Mouse (Mus musculus) natural killer cell, adult 2 months (primary cell): ENCODE results near the gene Trhr2.
A peak's percentile ranks its signal among the peaks of the same experiment; 100 is the strongest.

Experiments used
- DNase-seq, 2 experiments: peaks; one replicate each; pipeline ENCODE4 v3.0.0; 2022; ENCODE audit warnings: low spot score in 2 of 2

Trhr2 gene

GRCm38 (mm10) chr8:122360696-122361416 is at the start of gene Trhr2:
Gene Trhr2 (minus strand): TSS chr8:122360746.
- DNase-seq: no peak

- no peak for DNase-seq
Measured at GRCm38 (mm10) chr8:122407678-122408077, 47.1 kb upstream of the Trhr2 start.

- DNase-seq: no peak
Measured at GRCm38 (mm10) chr8:122405146-122405805, 44.7 kb upstream of the Trhr2 start.

GRCm38 (mm10) chr8:122398186-122398585 is 37.6 kb upstream of the Trhr2 start:
- no peak for DNase-seq

GRCm38 (mm10) chr8:122395291-122395690 is 34.7 kb upstream of the Trhr2 start:
- DNase-seq: no peak

GRCm38 (mm10) chr8:122393717-122394116 is 33.2 kb upstream of the Trhr2 start:
- DNase-seq: no peak

GRCm38 (mm10) chr8:122390758-122391157 is 30.2 kb upstream of the Trhr2 start:
- no peak for DNase-seq

GRCm38 (mm10) chr8:122389357-122389756 is 28.8 kb upstream of the Trhr2 start:
- DNase-seq: no peak

- no peak for DNase-seq
Measured at GRCm38 (mm10) chr8:122383039-122383438, 22.5 kb upstream of the Trhr2 start.

GRCm38 (mm10) chr8:122376365-122377231 is 16.1 kb upstream of the Trhr2 start, which contains the start of gene Zc3h18:
Gene Zc3h18 (plus strand): TSS chr8:122376609.
- peak; percentile 97 to 98 for DNase-seq

GRCm38 (mm10) chr8:122375751-122376364 is 15.3 kb upstream of the Trhr2 start:
- no peak for DNase-seq

GRCm38 (mm10) chr8:122375320-122375719 is 14.8 kb upstream of the Trhr2 start:
- DNase-seq: no peak

GRCm38 (mm10) chr8:122371706-122372105 is 11.2 kb upstream of the Trhr2 start:
- DNase-seq: no peak

GRCm38 (mm10) chr8:122369665-122370064 is 9.1 kb upstream of the Trhr2 start:
- DNase-seq: peak; percentile 52 to 61

- DNase-seq: no peak
Measured at GRCm38 (mm10) chr8:122368494-122368893, 7.9 kb upstream of the Trhr2 start.

GRCm38 (mm10) chr8:122362967-122363366 is 2.4 kb upstream of the Trhr2 start:
- no peak for DNase-seq

- no peak for DNase-seq
Measured at GRCm38 (mm10) chr8:122362271-122362670, 1.7 kb upstream of the Trhr2 start.

GRCm38 (mm10) chr8:122359111-122359775 is 1.3 kb downstream of the Trhr2 start:
- DNase-seq: no peak

GRCm38 (mm10) chr8:122357641-122358040 is 2.9 kb downstream of the Trhr2 start:
- DNase-seq: no peak

- no peak for DNase-seq
Measured at GRCm38 (mm10) chr8:122357202-122357601, 3.3 kb downstream of the Trhr2 start.
